Mouse (Mus musculus) adrenal gland, postnatal 4 days (tissue): ENCODE measurements around the gene Arsk. TPM values are rescaled to one million over a fixed set of nuclear protein-coding genes. Genes with fewer than 3 reads are reported as not detected.
A peak's percentile ranks its signal among the peaks of the same experiment; 100 is the strongest.

Experiments
- DNase-seq, 2 experiments: peaks; one replicate each; pipeline ENCODE4 v3.0.0; 2021 to 2022; ENCODE audit warnings: low spot score in 2 of 2, mixed read lengths in 2 of 2
- total RNA-seq, 2 experiments: library from RNA; stranded (reverse); gene quantifications; 2 replicates each; pipeline ENCODE4 v1.2.3; 2021

The Arsk gene
- total RNA-seq, 2 experiments from 2014 or later: 9.1 to 11.6 TPM

DNA sequence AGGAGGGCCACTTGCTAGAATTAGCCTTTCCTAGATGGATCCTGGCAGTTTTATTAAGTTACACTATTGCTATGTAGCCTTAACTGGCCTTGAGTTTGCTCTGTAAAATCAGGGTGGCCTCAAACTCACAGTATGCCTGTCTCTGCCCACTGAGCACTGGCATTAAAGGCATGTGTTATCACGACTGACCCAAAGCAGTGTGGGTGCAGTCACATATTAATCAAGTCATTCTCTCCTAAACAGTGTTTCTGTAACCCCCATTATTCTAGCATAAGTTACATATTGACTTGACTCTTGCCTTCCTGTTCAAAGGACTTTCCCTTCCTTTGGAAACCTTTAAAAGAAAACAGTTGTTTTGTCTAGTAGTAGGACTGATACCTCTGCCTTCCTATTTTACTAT is 56.0 kb downstream of the Arsk start:
- DNase-seq: no peak

GRCm38 (mm10) chr13:76024588-76024987 is 73.9 kb downstream of the Arsk start:
- DNase-seq: no peak

DNA sequence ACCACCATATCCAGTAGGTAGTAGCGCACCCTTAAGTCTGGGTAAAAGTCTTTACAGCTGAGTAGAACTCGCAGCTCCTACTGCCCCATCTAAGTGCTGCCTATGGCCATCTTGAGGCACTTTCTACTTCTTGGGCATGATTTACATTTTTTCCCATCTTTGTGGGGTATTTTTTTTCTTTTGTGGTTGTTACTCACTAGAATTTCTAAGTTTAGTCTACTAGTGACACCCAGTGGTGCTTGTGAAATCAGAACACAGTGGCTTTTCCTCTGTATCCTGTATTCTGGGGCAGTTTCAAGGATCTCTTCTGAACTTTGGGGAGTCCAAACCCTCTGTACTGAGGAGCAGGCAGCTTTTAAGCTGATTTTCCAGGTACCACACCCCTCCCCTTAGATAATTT is 76.7 kb downstream of the Arsk start:
- DNase-seq: no peak

DNA sequence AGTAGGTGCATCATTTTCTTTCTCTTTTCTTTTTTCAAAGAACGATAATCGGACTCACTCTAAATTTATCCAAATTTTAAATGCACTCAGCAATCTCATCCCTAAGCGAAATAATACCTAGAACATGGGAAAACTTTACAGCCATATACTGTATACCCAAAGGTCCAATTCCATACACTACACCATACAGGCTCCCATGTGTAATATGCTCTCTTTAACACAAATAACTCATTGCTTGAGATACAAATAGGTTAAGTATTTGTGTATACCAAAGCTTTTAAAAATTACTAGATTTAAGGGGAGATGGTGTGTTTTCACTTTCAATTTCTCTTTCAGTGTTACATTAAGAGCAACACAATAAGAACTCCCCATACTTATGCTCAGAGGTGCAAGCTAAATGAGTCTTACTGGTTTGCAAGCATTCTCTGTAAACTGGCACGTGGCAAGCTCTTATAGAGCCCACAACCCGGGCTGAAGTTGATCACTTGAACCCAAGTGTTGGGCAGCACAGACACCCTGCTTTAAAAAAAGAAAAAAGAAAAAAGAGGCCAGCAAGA is 79.5 kb downstream of the Arsk start:
- no peak for DNase-seq

GRCm38 (mm10) chr13:76017974-76018843 is 80.3 kb downstream of the Arsk start, which contains the start of gene Rfesd:
TSS of gene Rfesd (minus strand) at chr13:76018719.
- peak; percentile 91 to 95 for DNase-seq

- no peak for DNase-seq
Measured at GRCm38 (mm10) chr13:76017465-76017864, 81.0 kb downstream of the Arsk start.

DNA sequence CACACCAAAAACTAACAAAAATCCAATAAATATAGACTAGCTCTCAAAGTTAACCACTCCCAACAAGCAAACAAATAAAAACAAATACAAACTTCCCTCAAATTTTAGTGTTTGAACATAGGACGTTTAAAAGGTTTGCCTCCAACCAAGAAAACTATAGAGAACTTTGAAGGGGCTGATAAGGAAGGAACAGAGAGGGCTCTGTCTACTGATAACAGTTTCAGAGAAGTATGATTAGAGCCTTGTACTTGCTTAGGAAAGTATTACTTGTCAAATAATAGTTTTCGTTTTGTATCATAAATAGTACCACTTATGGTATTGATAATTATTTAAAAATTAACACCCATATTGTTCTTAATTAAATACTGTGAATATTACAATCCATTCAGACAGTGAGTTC is 83.9 kb downstream of the Arsk start:
- DNase-seq: no peak

Other genes with a start within 250 kb of the Arsk start
- gene Rhobtb3, start 154.7 kb downstream of the Arsk start, total RNA-seq: 10 to 100 TPM; 22.1 to 24.1 TPM
- gene Spata9, start 131.5 kb downstream of the Arsk start, total RNA-seq: under 1 TPM in 1 of 2 experiments, not detected in 1; 0.48 TPM
- gene Rfesd, start 79.9 kb downstream of the Arsk start, total RNA-seq: 10 to 100 TPM; 19.4 to 20.7 TPM
- under 1 TPM; 0.23 to 0.36 TPM for gene Gpr150, start 41.7 kb downstream of the Arsk start, total RNA-seq
- 10 to 100 TPM; 24.8 to 25.7 TPM for gene Ttc37, start 74 bp upstream of the Arsk start, total RNA-seq
- gene Fam81b, start 206.4 kb upstream of the Arsk start, total RNA-seq: not detected